Mouse (Mus musculus) embryonic fibroblast, embryonic 13.5 days (primary cell): ENCODE measurements around the gene Dip2a. TPM values are rescaled to one million over a fixed set of nuclear protein-coding genes. Genes with fewer than 3 reads are reported as not detected.
A peak's percentile ranks its signal among the peaks of the same experiment; 100 is the strongest.

Source experiments
- H3K27ac ChIP-seq: 2 replicates; pipeline ENCODE4 v1.5.1; 2012; ENCODE audit warnings: low read length, control low read depth, inconsistent platforms; ENCODE audit not compliant: insufficient read depth
- H3K4me1 ChIP-seq: 2 replicates; pipeline ENCODE4 v1.6.1; 2011; ENCODE audit warnings: low read length; ENCODE audit not compliant: control insufficient read depth, insufficient read depth
- H3K4me3 ChIP-seq: 2 replicates; pipeline ENCODE4 v1.5.1; 2011; ENCODE audit warnings: mild to moderate bottlenecking, control low read depth, low read length; ENCODE audit not compliant: insufficient read depth
- CTCF ChIP-seq: IDR thresholded peaks from 2 replicates; pipeline ENCODE4 v1.5.1; 2011; ENCODE audit warnings: mild to moderate bottlenecking, control low read depth, low read length, moderate library complexity, borderline replicate concordance; ENCODE audit not compliant: insufficient read depth
- POLR2A ChIP-seq: IDR thresholded peaks from 2 replicates; pipeline ENCODE4 v1.6.1; 2011; ENCODE audit warnings: low read depth, mild to moderate bottlenecking, control low read depth, low read length, moderate library complexity
- polyA plus RNA-seq: library from polyadenylated mRNA; stranded (reverse); fragments of >200 nt; gene quantifications from 2 replicates; pipeline ENCODE4 v1.2.4, GENCODE M21; 2011; ENCODE audit warnings: low read depth; ENCODE audit not compliant: missing spikeins, insufficient read length

The Dip2a gene
- polyA plus RNA-seq, 1 experiment, result 30.9 TPM

GRCm38 (mm10) chr10:76271238-76271637 lies 73.9 kb downstream of the Dip2a start:
- Histone ChIP-seq H3K4me1 (no peaks in the 10 kb centered on the region), H3K4me3 (no peak overlapping the region), H3K27ac (no peak overlapping the region)
- peak; percentile 73; the same call in 1 of the 2 replicates for TF ChIP-seq CTCF
- TF ChIP-seq POLR2A, result no peak

- Histone ChIP-seq H3K4me3 (no peak overlapping the region), H3K27ac (peak overlapping the region; percentile 68), H3K4me1 (peaks cover 19% of the 10 kb centered on the region; the same call in 1 of the 2 replicates)
- TF ChIP-seq CTCF, result no peak
- TF ChIP-seq POLR2A, result no peak
Observed at GRCm38 (mm10) chr10:76262431-76262830, 82.7 kb downstream of the Dip2a start.

GRCm38 (mm10) chr10:76261447-76261846 lies 83.6 kb downstream of the Dip2a start:
- Histone ChIP-seq H3K4me3 (no peak overlapping the region), H3K27ac (no peak overlapping the region), H3K4me1 (peaks cover 19% of the 10 kb centered on the region; the same call in 1 of the 2 replicates)
- TF ChIP-seq CTCF (no peak), POLR2A (no peak)

- TF ChIP-seq POLR2A (no peak), CTCF (no peak)
- H3K27ac ChIP-seq, result no peak overlapping the region
- H3K4me3 ChIP-seq, result no peak overlapping the region
- H3K4me1 ChIP-seq, result peaks cover 19% of the 10 kb centered on the region; the same call in 1 of the 2 replicates
Observed at GRCm38 (mm10) chr10:76260358-76261059, 84.6 kb downstream of the Dip2a start.

- Histone ChIP-seq H3K27ac (0 out of 2 replicates have a peak overlapping the region, but pooled peaks have one; percentile 21), H3K4me1 (peaks cover 19% of the 10 kb centered on the region; the same call in 1 of the 2 replicates), H3K4me3 (no peak overlapping the region)
- no peak for TF ChIP-seq CTCF
- no peak for TF ChIP-seq POLR2A
Observed at GRCm38 (mm10) chr10:76259566-76260232, 85.4 kb downstream of the Dip2a start.

- H3K27ac ChIP-seq, result no peak overlapping the region
- peaks cover 23% of the 10 kb centered on the region for H3K4me1 ChIP-seq
- no peak for TF ChIP-seq POLR2A
- TF ChIP-seq CTCF, result no peak
- no peak overlapping the region for H3K4me3 ChIP-seq
Observed at GRCm38 (mm10) chr10:76257719-76258390, 87.2 kb downstream of the Dip2a start.

GRCm38 (mm10) chr10:76257231-76257630 lies 87.9 kb downstream of the Dip2a start:
- TF ChIP-seq CTCF (no peak), POLR2A (no peak)
- no peak overlapping the region for H3K4me3 ChIP-seq
- peaks cover 22% of the 10 kb centered on the region for H3K4me1 ChIP-seq

GRCm38 (mm10) chr10:76255617-76256016 lies 89.5 kb downstream of the Dip2a start:
- TF ChIP-seq POLR2A, result no peak
- no peak for TF ChIP-seq CTCF
- H3K27ac ChIP-seq, result no peak overlapping the region

More at GRCm38 (mm10) chr10:76257231-76257630, 87.9 kb downstream of the Dip2a start:
- no peak overlapping the region for H3K27ac ChIP-seq

GRCm38 (mm10) chr10:76253536-76253935 lies 91.6 kb downstream of the Dip2a start, which contains the start of gene S100b:
Gene S100b (plus strand): TSS chr10:76253853.
- Histone ChIP-seq H3K27ac (no peak within 1 kb of the TSS), H3K4me1 (peaks cover 9% of the 10 kb centered on the region; the same call in 1 of the 2 replicates), H3K4me3 (no peak within 1 kb of the TSS)
- TF ChIP-seq POLR2A (no peak), CTCF (no peak)

More at GRCm38 (mm10) chr10:76255617-76256016, 89.5 kb downstream of the Dip2a start:
- Histone ChIP-seq H3K4me1 (peaks cover 13% of the 10 kb centered on the region), H3K4me3 (no peak overlapping the region)
